Mouse (Mus musculus): ENCODE data around the gene Ppfibp2. TPM values are rescaled to one million over a fixed set of nuclear protein-coding genes. Genes with fewer than 3 reads are reported as not detected.

Gene Ppfibp2
- polyA plus RNA-seq, 1 experiment: 0.60 TPM

- no peak overlapping the region for H3K4me3 ChIP-seq
- H3K27me3 ChIP-seq (ENCODE audit: control insufficient read depth, insufficient read depth, insufficient read length): no peaks in the 10 kb centered on the region
- no peaks in the 10 kb centered on the region for H3K36me3 ChIP-seq (ENCODE audit: control insufficient read depth, insufficient read depth)
- no peak overlapping the region for H3ac ChIP-seq (ENCODE audit: control insufficient read depth, insufficient read length)
- no peaks in the 10 kb centered on the region for H3K79me2 ChIP-seq (ENCODE audit: control insufficient read depth, insufficient read depth)
- TF ChIP-seq CEBPB (IDR thresholded peaks at IDR 0.05; ENCODE audit: insufficient read depth, poor library complexity, severe bottlenecking) (no peak), MYOG (IDR thresholded peaks at IDR 0.05; ENCODE audit: control insufficient read depth in 1 of 3, insufficient read depth in 1 of 3, insufficient read length in 2 of 3, low read depth in 2 of 3) (no peak), POLR2AphosphoS2 (IDR thresholded peaks at IDR 0.05; ENCODE audit: insufficient read length, low read depth) (no peak), USF1 (IDR thresholded peaks at IDR 0.05; ENCODE audit: low read depth) (no peak), E2F4 (IDR thresholded peaks at IDR 0.05; ENCODE audit: insufficient read depth) (no peak), REST (IDR thresholded peaks at IDR 0.05; ENCODE audit: insufficient read depth, insufficient read length) (no peak), POLR2A (IDR thresholded peaks at IDR 0.05; ENCODE audit: insufficient read length, low read depth) (no peak), TCF12 (IDR thresholded peaks at IDR 0.05; ENCODE audit: insufficient read depth, poor library complexity, severe bottlenecking) (no peak)
- H3K4me2 ChIP-seq (ENCODE audit: low read depth): no peak overlapping the region
These were observed 56.8 kb downstream of the Ppfibp2 start for GRCm38 (mm10) chr7:107651821-107652220.

GRCm38 (mm10) chr7:107656451-107656850, 61.4 kb downstream of the Ppfibp2 start:
- H3K27me3 ChIP-seq (ENCODE audit: control insufficient read depth, insufficient read depth, insufficient read length): no peaks in the 10 kb centered on the region
- H3K36me3 ChIP-seq (ENCODE audit: control insufficient read depth, insufficient read depth): no peaks in the 10 kb centered on the region
- H3K4me3 ChIP-seq: no peak overlapping the region
- no peaks in the 10 kb centered on the region for H3K79me2 ChIP-seq (ENCODE audit: control insufficient read depth, insufficient read depth)
- no peak for TF ChIP-seq REST (IDR thresholded peaks at IDR 0.05; ENCODE audit: insufficient read depth, insufficient read length)
- H3K4me2 ChIP-seq (ENCODE audit: low read depth): no peak overlapping the region
- no peak overlapping the region for H3ac ChIP-seq (ENCODE audit: control insufficient read depth, insufficient read length)

DNA sequence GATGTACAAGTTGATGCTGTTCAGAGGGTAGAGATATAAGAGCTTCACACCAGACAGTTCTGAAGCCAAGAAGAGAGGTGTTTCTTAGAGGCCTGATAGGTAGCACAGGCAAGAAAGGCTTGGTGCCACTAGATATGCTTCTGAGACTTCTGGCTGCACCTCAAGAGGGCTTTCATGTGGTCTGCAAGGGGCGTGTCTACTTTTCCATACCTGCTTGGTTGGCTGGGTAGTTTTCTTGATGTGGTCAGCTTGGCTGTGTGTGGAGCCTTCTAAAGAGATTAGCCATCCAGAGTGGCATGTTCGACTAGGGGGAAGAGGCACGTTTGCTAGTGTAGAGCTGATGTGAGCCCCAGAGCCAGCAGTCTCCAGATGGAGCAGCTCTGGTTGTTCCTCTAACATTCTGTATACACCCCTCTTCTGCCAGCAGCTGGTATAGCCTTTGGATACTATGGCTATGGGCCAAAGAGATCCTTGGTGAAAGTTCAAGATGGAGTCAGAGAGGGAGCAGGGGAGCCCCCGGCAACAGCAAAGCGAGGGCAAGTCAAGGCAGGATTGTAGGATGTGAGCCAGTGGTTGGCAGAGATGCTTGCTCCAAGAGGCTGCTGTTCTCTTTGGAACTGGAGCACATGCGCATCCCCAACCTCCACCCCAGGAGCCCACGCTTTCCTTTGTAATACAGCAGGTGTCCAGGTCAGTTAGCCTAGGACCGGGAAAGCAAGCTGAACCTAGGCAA, 64.3 kb downstream of the Ppfibp2 start:
- no peak overlapping the region for H3K4me3 ChIP-seq
- H3K4me2 ChIP-seq (ENCODE audit: low read depth): no peak overlapping the region
- H3K36me3 ChIP-seq (ENCODE audit: control insufficient read depth, insufficient read depth): no peaks in the 10 kb centered on the region
- TF ChIP-seq TCF12 (IDR thresholded peaks at IDR 0.05; ENCODE audit: insufficient read depth, poor library complexity, severe bottlenecking) (no peak), SRF (IDR thresholded peaks at IDR 0.05; ENCODE audit: control insufficient read depth, insufficient read length, low read depth) (no peak), USF1 (IDR thresholded peaks at IDR 0.05; ENCODE audit: low read depth) (no peak)
- no peaks in the 10 kb centered on the region for H3K27me3 ChIP-seq (ENCODE audit: control insufficient read depth, insufficient read depth, insufficient read length)
- H3ac ChIP-seq (ENCODE audit: control insufficient read depth, insufficient read length): no peak overlapping the region
- no peaks in the 10 kb centered on the region for H3K79me2 ChIP-seq (ENCODE audit: control insufficient read depth, insufficient read depth)

GRCm38 (mm10) chr7:107661189-107661842, 66.3 kb downstream of the Ppfibp2 start:
- Histone ChIP-seq H3K36me3 (ENCODE audit: control insufficient read depth, insufficient read depth) (no peaks in the 10 kb centered on the region), H3ac (ENCODE audit: control insufficient read depth, insufficient read length) (no peak overlapping the region), H3K4me3 (no peak overlapping the region), H3K79me2 (ENCODE audit: control insufficient read depth, insufficient read depth) (no peaks in the 10 kb centered on the region), H3K4me2 (ENCODE audit: low read depth) (no peak overlapping the region), H3K27me3 (ENCODE audit: control insufficient read depth, insufficient read depth, insufficient read length) (no peaks in the 10 kb centered on the region)
- TF ChIP-seq CEBPB (IDR thresholded peaks at IDR 0.05; ENCODE audit: insufficient read depth, poor library complexity, severe bottlenecking) (no peak), TCF12 (IDR thresholded peaks at IDR 0.05; ENCODE audit: insufficient read depth, poor library complexity, severe bottlenecking) (no peak), MAX (IDR thresholded peaks at IDR 0.05; ENCODE audit: low read depth) (no peak), SRF (IDR thresholded peaks at IDR 0.05; ENCODE audit: control insufficient read depth, insufficient read length, low read depth) (no peak), REST (IDR thresholded peaks at IDR 0.05; ENCODE audit: insufficient read depth, insufficient read length) (no peak), E2F4 (IDR thresholded peaks at IDR 0.05; ENCODE audit: insufficient read depth) (no peak), POLR2A (IDR thresholded peaks at IDR 0.05; ENCODE audit: insufficient read length, low read depth) (no peak), TCF3 (IDR thresholded peaks at IDR 0.05; ENCODE audit: insufficient read length, low read depth) (no peak), POLR2AphosphoS2 (IDR thresholded peaks at IDR 0.05; ENCODE audit: insufficient read length, low read depth) (no peak), USF1 (IDR thresholded peaks at IDR 0.05; ENCODE audit: low read depth) (no peak), MYOG (IDR thresholded peaks at IDR 0.05; ENCODE audit: control insufficient read depth in 1 of 3, insufficient read depth in 1 of 3, insufficient read length in 2 of 3, low read depth in 2 of 3) (no peak), MYOD1 (IDR thresholded peaks at IDR 0.05; ENCODE audit: control insufficient read depth in 1 of 3, insufficient read length in 2 of 3, low read depth in 2 of 3) (no peak)

DNA sequence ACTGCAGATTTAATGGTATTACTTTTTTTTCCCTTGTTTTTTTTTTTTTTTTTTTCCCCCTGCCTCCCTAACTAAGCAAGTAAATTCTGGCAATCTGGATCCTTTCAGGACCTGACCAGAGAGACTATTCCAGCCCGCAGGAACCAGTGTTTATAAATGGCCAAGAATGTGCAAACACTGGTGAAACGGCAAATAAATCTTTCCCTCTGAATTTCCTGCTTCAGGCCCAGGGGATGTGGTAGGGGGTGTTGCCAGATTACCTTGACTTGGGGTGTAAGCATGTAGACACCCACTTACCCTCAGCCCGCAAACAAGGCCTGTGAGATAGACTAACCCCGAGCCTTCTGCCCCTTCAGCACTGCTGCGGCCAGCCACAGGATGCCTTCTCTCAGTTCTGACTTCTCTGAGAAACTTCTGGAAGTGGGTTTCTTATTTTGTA, 66.9 kb downstream of the Ppfibp2 start:
- H3K4me2 ChIP-seq (ENCODE audit: low read depth): no peak overlapping the region
- H3K36me3 ChIP-seq (ENCODE audit: control insufficient read depth, insufficient read depth): no peaks in the 10 kb centered on the region
- no peak for TF ChIP-seq POLR2AphosphoS2 (IDR thresholded peaks at IDR 0.05; ENCODE audit: insufficient read length, low read depth)
- TF ChIP-seq CEBPB (IDR thresholded peaks at IDR 0.05; ENCODE audit: insufficient read depth, poor library complexity, severe bottlenecking): no peak
- no peak for TF ChIP-seq E2F4 (IDR thresholded peaks at IDR 0.05; ENCODE audit: insufficient read depth)
- TF ChIP-seq MYOG (IDR thresholded peaks at IDR 0.05; ENCODE audit: control insufficient read depth in 1 of 3, insufficient read depth in 1 of 3, insufficient read length in 2 of 3, low read depth in 2 of 3): no peak
- TF ChIP-seq POLR2A (IDR thresholded peaks at IDR 0.05; ENCODE audit: insufficient read length, low read depth): no peak
- TF ChIP-seq REST (IDR thresholded peaks at IDR 0.05; ENCODE audit: insufficient read depth, insufficient read length): no peak
- TF ChIP-seq MAX (IDR thresholded peaks at IDR 0.05; ENCODE audit: low read depth): no peak
- no peak for TF ChIP-seq USF1 (IDR thresholded peaks at IDR 0.05; ENCODE audit: low read depth)
- no peak for TF ChIP-seq TCF3 (IDR thresholded peaks at IDR 0.05; ENCODE audit: insufficient read length, low read depth)
- no peak for TF ChIP-seq TCF12 (IDR thresholded peaks at IDR 0.05; ENCODE audit: insufficient read depth, poor library complexity, severe bottlenecking)
- TF ChIP-seq SRF (IDR thresholded peaks at IDR 0.05; ENCODE audit: control insufficient read depth, insufficient read length, low read depth): no peak
- no peak for TF ChIP-seq MYOD1 (IDR thresholded peaks at IDR 0.05; ENCODE audit: control insufficient read depth in 1 of 3, insufficient read length in 2 of 3, low read depth in 2 of 3)
- H3K4me3 ChIP-seq: no peak overlapping the region
- H3K27me3 ChIP-seq (ENCODE audit: control insufficient read depth, insufficient read depth, insufficient read length): no peaks in the 10 kb centered on the region
- H3ac ChIP-seq (ENCODE audit: control insufficient read depth, insufficient read length): no peak overlapping the region
- H3K79me2 ChIP-seq (ENCODE audit: control insufficient read depth, insufficient read depth): no peaks in the 10 kb centered on the region
